Mouse (Mus musculus) hematopoietic stem cell, adult 5-6 weeks (primary cell): ENCODE data around the gene Gas2. TPM values are rescaled to one million over a fixed set of nuclear protein-coding genes. Genes with fewer than 3 reads are reported as not detected.

Experiments used
- ATAC-seq, 2 experiments: fragments of 125-278 bp in 1 of 2; replicated peaks in 1 of 2; 2 replicates each; pipeline ENCODE4 v1.8.0; 2016 to 2017; ENCODE audit warnings: inconsistent platforms in 2 of 2, mild to moderate bottlenecking in 2 of 2, moderate number of reproducible peaks in 2 of 2, low read depth in 1 of 2, moderate TSS enrichment in 1 of 2; ENCODE audit not compliant: low FRiP score in 2 of 2, poor library complexity in 2 of 2, severe bottlenecking in 2 of 2, insufficient read depth in 1 of 2, low TSS enrichment in 1 of 2
- total RNA-seq: library from RNA; stranded (forward); fragments of 172-1452, 232-1000 nt; gene quantifications from 2 replicates; pipeline ENCODE4 v1.2.3, GENCODE M21; 2017

Gene Gas2
- total RNA-seq, 1 experiment from 2014 or later = 4.6 TPM

DNA sequence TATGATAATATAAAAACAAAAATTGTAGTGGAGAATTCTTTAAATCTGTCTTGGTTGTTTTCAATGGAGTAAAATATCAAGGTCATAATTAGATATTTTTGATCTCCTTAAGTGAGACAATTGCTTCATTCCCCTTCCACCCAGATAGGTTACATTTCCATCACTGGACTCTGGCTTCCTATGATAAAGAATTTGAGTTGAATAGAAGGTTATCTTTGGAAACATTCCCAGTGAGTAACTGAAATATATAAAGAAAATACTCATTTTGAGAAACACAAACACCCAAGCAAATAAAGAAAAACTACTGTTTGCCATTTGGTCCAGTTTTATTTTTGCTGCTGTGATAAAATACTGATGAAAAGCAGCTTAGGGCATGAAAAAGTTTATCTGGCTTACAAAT lies 10.8 kb downstream of the Gas2 start:
- ATAC-seq = no peak

- no peak for ATAC-seq
Measured at GRCm38 (mm10) chr7:51876316-51876715, 14.5 kb downstream of the Gas2 start.

DNA sequence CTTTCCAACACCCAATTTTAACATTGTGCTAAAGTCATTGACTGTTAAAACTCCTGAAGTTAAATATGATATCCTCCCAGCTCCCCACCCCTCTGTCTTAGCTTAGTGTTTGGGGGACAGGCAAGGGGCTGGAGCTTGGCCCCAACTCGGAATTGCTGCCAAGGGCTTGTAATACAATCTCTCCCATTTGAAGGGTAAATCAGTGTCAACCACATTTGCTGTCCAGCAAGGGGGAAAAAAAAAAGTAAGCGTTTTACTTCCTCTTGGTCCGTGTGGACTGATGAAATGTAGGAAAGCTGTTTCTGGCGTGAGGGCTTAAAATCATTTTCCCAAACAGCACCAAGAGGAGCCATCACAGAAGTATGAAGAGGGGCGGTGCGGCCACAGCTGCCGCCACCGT lies 16.9 kb downstream of the Gas2 start:
- ATAC-seq = peak in 1 of 2 experiments; percentile 20; a peak in 1 of 4 replicates

DNA sequence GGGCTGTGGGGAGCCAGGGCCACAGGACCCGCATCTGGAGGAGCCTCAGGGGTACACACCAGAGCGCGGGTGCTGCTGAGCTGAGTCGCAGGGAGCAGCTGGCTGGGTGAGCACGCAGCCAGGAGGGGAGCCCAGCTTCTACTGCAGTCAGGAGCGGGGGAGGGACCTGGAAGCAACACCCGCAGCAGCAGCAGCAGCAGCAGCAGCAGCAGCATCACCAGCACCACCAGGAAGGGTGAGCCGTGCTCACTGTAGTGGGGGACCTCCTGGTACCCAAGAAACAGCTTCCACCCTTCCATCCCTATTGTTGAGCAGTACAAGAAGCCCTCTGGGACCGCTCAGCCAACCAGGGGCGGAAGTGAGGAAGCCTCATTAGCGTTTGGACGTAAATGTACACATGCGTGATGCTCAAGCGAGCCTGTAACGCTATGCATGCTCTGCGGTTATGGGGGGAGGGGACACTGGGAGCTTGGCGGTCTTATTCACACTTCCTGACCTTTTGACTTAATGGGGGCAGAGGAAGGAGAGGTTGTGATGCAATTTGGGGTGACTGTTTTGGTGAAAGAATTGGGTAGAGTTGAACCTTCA lies 17.4 kb downstream of the Gas2 start:
- ATAC-seq = peak; percentile 91 to 93

- ATAC-seq = no peak
Measured at GRCm38 (mm10) chr7:51880121-51880520, 18.3 kb downstream of the Gas2 start.

DNA sequence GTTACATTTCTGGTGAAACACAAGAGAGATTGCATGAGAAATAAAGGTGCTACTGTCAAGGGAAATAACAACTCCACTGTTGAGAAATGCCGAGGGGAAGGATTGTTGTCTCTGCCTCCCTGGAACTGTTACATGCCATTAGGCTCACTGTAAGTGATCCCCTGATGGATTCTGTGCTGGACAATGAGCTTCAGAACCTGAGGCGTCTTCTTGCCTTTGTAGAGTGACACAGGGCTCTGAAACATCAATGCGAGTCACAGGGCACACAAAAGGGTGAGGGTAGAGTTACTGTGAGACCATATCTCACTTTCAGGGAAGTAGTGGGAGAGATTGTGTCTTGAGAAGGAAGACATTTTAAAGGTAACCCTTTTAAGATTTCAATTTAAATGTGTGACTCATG lies 23.5 kb downstream of the Gas2 start:
- ATAC-seq = no peak

DNA sequence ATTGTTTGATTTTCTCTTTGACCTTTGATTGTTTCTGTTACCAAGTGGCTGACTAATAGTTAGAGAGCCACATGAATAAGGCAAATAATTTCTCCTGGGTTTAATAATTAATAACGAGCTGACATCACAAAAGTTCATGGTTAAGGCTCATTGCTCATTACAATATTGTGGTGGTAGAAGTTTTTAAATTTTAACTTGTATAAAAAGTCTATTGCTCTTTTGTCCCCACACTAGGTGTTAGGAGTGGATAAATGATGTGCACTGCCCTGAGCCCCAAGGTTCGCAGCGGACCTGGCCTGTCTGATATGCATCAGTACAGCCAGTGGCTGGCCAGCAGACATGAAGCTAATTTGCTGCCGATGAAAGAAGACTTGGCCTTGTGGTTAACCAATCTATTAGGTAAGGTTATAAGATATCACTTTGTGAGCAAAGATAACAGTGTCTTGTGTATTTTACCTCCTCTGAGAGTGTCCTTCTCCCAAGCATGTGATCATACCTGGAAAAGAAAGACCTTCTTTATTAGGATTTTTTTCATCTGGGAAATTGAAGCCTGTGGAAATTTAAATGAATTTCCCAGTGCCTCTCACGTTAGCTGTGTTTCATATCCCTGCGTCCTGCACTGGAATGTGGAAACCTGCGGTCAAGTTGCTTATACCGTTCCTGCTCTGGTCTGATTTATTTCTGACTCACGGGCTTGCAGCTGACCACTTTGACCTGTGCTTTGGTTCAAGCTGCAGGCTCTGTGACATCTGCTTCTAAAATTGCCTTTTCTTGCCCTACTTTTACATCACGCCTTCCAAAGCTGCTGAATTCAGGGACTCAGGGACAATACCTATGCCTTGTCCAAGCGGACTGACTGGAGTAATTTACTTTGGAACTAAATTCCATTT lies 26.1 kb downstream of the Gas2 start:
- ATAC-seq = no peak

DNA sequence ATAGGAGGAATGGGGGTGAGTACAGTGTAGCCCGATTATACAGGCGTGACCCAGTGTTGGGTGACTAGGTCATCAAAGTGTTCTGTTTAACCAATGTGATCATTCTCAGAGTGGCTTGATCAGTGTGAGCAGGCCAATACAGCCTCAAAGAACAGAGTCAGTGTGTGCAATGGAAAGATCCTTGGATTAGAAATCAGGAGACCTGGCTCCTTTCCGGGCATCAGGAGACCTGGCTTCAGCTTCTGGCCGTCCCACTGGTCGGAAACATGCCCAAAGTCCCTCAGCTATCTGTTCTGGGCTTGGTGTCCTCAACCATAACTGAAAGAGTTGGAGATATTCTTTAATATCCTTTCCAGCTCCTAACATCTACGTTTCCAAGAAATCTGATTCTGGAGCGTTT lies 27.8 kb downstream of the Gas2 start:
- ATAC-seq = no peak

GRCm38 (mm10) chr7:51892224-51892965 lies 30.6 kb downstream of the Gas2 start:
- no peak for ATAC-seq

DNA sequence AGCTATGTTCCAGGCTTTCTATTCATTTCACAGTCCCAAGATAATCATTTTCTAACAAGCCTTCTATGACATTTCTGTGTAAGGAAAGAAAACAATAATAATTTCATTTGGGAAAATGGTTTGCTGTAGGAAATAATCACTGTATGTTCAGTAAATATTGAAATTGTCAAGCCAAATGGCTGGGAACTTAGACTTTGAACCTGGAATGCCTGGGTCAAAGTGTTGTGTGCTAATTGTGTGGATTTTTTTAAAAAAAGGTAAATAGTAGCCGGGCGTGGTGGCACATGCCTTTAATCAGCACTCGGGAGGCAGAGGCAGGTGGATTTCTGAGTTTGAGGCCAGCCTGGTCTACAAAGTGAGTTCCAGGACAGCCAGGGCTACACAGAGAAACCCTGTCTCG lies 31.2 kb downstream of the Gas2 start:
- ATAC-seq = no peak

DNA sequence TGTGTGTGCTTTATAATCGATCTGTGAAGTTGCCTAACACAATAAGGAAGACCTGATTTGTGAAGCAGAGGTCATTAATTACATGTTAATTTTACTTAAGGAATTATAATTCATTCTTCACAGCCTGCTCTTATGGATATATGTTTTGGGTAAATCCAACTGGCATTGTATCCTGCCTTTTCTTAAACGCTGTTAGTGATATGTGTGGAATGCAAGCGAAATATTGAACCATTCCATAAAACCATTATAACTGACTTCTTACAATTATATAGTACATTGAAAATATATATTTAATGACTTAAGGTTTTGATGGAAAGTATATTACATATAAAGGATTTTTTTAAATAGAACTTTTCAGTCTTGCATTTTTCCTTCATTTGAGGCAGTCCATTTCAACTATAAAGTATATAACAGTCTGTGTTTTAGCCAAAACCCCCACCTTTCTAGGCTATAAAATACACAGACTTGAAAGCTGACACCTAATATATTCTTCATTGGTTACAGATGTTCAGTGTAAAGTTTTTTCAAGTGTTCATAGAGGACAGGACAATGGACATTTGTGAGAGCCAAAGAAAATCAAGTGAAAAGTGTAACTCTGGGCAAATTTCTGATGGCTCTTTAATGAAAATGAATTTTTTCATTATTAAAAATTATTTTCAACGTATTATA lies 32.5 kb downstream of the Gas2 start:
- no peak for ATAC-seq

DNA sequence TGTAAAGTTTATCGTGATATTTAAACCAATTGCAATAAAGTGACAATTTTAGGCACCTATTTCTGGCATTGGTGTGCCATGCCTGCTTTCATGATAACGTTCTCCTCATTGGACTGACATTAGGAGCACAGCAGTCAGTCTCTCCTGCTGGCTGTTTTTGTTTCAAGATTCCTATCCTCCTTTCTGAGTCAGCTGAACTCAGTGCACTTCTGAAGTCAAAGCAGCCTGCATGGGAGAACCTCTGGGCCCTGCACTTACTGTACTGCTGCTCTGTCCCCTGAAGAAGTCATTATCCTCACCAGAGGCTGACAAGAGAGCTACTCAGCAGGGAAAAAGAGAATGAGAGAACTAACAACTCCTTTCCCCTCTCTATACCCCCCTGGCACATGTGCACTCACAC lies 33.1 kb downstream of the Gas2 start:
- no peak for ATAC-seq

DNA sequence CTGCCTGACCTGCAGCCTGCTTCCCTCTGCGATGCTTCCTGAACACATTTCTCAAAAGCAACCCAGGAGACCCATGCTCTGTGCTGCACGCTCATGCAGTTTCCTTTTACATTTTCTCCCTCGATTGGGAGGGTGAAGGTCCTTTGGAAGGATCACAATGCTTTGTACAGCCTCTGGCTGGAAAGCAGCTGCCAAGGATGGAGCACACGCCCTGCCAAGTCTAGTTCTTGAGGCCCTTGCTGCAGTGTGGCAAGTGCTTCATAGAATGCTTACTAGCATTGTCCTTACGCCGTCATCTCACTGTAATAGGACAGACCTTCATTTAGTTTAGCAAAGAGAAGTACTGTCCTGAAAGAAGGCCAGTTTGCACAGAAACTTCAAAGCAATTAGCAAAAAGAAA lies 37.3 kb downstream of the Gas2 start:
- ATAC-seq = no peak

DNA sequence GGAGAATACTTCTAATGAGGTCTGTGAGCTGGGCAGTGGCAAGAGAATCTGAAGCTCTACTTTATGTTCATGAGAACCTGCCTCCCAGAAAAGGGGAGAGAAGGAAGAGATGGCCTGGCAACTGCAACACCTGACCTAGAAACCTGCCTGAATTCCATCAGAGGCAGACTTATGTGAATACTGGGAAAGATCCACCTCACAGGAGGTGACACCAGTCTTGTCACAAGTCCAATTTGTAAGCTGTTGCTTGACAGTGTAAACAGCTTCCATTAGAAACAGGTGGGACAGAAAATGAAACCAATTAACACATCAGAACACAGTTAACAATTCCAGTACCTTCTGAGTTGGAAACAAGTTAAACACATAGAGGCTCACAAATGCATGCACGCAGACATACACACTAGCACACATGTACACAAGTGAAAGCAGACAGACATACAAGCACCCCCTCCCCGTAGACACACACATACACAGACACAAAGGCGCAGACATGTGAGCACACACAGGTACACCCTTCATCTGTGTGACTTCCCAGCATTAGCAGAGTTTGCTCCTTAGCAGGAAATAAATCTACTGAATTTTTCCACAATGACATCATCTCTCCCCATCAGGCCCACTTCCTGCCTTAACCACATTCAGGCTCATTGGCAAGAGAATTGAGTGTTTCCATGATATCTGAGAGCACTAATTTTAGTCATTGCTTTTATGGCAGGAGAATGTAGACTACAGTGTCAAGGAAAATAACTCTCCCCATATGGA lies 51.7 kb downstream of the Gas2 start:
- peak in 1 of 2 experiments; percentile 48; a peak in 1 of 4 replicates for ATAC-seq

DNA sequence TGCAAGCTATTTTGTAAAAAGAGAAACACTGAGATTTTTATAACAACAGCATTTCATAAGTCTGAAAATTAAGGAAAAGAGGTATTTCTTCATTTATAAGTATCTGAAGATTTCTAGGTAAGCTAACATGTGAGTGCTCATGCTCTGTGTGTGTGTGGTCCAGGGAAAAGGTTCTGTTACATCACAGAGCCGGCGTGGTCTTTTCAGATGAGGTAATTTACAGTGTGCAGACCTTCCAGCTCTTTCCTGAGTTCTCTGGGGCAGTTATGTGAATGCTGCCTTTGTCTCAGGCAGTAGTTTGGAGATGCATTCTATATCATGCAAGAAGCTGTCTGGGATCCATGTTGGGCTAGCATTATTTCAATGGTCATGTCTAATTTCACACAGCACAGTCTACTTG lies 52.3 kb downstream of the Gas2 start:
- no peak for ATAC-seq

- no peak for ATAC-seq
Measured at GRCm38 (mm10) chr7:51928761-51929519, 67.1 kb downstream of the Gas2 start.
